Mouse (Mus musculus) small intestine, adult 2 months (tissue): Measurements from ENCODE around the gene Rasal2.

Source experiments
- CTCF ChIP-seq: fragments of 200-500 bp; IDR thresholded peaks from 2 replicates; pipeline ENCODE4 v1.5.1; 2012; ENCODE audit warnings: low read depth, mild to moderate bottlenecking, control low read depth, inconsistent platforms, low read length, moderate library complexity, mixed read lengths; ENCODE audit not compliant: insufficient replicate concordance, insufficient read length; ENCODE audit errors: extremely low read depth
- POLR2A ChIP-seq: fragments of 200-500 bp; IDR thresholded peaks from 2 replicates; pipeline ENCODE4 v1.6.1; 2012; ENCODE audit warnings: low read depth, mild to moderate bottlenecking, control low read depth, inconsistent platforms, low read length, moderate library complexity

- TF ChIP-seq CTCF (no peak), POLR2A (no peak)
Measured at GRCm38 (mm10) chr1:157427604-157428003, 15.2 kb upstream of the Rasal2 start.
